Mouse (Mus musculus): ENCODE results near the gene Gda.

Gene Gda

DNA sequence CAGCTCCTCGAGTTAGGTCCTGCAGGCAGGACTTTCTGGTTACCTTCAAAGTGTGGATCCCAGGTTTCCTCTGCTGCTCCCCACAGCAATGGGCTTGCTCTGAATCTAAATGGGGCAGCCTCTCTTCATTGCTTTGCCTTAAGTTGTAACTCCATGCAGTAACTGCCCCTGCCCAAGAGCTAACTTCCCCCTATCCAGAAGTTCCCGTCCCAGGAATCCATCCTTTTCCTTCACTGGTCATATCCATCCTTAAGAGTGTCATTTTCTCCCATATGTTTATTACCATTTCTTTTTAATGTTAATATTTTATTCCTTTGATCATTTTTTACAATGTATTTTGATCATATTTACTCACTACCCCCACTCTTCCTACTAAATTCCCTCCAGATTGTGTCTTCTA is at the start of gene Gda:
TSS of gene Gda (minus strand) at position 101 of the 400 bp plus-strand sequence.
- DNase-seq (ENCODE audit: low spot score), result no peak

DNA sequence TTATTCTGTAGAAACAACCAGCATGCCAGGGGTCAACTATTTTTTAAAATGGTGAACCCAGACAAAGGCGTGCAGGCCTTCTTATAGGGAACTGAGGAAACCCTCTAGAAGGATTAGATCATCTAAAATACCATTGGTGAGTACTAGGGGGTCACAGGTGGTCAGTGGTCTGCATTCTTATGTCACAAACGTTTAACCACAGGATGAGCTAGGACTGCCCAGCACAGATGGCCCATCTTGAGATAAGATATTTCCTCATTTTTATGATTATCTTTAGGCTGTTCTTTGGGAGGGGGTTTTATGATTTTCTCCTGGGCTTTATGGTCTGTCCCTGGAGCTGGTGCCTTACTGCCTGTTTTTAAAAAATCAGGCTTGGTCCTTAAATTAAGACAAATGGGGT is 47.0 kb upstream of the Gda start:
- DNase-seq (ENCODE audit: low spot score), result no peak

GRCm38 (mm10) chr19:21510116-21510515 is 36.9 kb upstream of the Gda start:
- DNase-seq (ENCODE audit: low spot score), result peak; percentile 36

DNA sequence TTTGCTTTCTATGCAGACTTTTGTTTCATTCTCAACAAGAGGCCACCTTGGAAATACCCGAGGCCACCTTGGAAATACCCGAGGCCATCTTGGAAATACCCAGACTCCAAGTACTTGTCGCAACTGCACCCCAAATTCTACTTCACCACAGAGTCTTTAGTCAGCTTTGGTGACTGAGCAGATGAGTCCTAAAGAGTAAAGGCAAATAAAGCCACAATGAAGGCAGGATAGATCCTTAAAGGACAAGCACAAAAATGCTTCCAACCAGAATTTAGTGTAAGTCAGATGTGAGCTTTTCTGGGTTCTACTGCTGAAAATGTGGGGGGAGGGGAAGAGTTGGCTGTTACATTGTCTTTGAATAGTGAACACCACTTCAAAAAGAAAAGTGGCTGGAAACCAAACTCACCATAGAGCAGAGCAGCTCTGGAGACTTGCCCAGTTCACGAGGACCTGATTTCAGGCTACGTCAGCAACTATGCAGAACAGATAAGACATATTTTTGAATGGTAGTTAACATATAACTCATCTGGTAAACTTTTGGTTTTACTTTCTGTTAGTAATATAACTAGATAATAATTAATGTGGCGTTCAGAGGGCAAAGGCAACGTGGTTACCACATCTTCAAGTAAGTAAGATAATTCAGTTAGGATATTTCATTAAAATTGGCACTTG is 34.5 kb upstream of the Gda start:
- no peak for DNase-seq (ENCODE audit: low spot score)

DNA sequence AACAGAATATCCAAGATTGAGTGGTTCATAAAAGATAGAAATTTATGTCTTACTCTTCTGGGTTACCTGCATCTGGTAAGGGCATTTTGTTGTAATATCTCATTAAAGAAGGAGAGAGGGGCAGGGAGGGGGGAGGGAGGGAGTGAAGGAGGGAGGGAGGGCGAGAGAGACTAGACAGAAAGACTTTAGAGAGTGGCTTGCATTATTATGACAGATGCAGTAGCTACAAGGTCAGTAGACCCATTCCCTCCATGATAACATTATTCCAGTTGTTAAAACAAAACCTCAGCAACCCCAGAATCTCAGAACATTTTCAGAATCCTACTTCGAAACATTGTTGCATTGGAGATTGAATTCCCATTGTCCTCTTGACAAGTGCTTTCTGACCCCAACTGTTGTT is 33.9 kb upstream of the Gda start:
- no peak for DNase-seq (ENCODE audit: low spot score)

DNA sequence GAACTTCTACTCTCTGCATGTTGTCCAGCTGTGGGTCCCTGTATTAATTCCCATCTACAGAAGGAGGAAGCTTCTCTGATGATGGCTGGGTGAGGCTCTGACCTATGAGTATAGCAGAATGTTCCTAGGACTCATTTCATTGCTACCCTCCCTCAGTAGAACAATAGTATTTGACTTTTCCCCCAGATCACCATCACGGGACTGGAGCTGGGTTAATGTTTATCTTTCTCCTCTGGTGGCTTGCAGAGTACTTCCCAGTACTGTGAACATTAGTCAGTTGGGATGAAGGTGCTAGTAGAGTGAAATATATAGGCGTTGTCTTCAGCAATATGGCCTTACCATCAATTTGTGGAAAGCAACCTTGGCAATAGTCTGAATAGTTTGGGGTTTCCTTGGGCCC is 31.5 kb upstream of the Gda start:
- no peak for DNase-seq (ENCODE audit: low spot score)

DNA sequence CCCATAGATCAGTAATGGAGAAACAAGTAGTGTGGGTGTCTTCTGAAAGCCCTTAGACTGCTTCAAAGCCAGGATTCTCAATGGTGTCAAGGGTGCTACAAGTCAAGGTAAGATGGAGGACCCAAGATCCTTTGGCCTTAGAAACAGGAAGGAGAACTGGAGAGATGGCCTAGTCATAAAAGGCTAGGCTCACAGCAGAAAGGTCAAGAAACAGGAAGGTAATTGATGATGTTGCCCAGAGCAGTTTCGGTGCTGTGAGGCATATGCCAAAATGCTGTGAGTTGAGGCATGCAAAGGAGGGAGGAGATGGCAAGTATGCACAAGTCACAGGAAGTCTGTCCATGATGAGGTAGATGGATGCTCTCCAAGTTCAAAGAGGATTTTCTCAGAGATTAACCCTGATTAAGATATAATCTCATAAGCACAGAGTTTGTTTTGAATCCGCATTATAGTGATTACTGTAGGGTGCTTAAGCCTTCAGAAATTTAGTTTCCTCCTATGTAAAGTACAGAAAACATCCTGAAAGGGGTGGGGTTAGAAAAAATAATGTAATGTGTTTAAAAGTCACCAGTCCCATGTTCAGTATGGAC is 26.2 kb upstream of the Gda start:
- DNase-seq (ENCODE audit: low spot score), result no peak

GRCm38 (mm10) chr19:21495817-21496216 is 22.6 kb upstream of the Gda start:
- DNase-seq (ENCODE audit: low spot score), result no peak

DNA sequence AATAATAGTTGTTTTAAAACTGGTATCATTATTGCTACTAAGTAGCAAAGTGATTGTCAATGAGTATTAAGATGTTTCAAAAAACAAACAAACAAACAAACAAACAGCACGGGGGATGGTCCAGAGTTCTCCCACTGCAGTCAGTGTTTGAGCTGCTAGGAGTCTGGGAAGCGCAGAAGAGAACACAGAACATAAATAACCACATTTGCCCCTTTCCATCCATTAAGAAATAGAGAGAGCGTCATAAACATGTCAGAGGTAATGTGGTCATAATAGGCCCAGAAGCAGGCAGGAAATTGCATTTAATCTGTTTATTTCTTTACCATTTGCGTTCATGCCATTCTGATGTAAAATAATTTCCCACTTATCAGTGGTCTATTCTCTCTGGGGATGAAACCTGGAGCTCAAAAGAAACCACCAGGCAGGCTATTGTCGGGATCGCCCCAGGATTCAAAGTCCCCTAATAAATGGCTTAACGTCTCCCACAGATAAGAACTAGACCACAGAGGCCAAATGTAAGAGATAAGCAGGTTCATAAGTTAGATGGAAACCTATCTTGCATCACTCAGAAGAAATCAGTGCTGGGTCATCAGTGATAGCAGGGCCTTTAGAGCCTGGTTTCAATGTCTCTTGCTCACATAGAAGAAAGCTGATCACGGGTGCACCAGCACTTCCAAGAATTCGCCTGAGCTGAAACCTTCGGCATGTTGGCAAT is 20.7 kb upstream of the Gda start:
- DNase-seq (ENCODE audit: low spot score), result no peak

DNA sequence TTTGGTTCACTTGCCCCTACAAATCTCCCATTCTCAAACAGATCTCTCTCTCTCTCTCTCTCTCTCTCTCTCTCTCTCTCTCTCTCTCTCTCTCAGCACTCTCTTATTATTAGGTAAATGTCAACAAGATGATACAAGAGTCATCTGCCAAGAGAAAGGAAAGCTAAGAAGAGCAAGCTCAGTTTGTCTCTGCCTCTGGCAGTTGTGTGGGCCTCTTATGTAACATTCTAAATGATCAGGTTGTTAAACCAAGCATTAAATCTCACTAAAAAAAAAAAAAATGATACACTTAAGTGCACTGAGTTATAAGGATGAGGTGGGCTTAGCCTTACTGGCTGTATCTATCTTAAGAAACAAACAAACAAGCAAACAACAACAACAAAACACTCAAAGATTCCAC is 18.1 kb upstream of the Gda start:
- DNase-seq (ENCODE audit: low spot score), result no peak

GRCm38 (mm10) chr19:21487124-21487944 is 14.1 kb upstream of the Gda start:
- no peak for DNase-seq (ENCODE audit: low spot score)

- DNase-seq (ENCODE audit: low spot score), result no peak
Measured at GRCm38 (mm10) chr19:21482096-21482495, 8.9 kb upstream of the Gda start.

DNA sequence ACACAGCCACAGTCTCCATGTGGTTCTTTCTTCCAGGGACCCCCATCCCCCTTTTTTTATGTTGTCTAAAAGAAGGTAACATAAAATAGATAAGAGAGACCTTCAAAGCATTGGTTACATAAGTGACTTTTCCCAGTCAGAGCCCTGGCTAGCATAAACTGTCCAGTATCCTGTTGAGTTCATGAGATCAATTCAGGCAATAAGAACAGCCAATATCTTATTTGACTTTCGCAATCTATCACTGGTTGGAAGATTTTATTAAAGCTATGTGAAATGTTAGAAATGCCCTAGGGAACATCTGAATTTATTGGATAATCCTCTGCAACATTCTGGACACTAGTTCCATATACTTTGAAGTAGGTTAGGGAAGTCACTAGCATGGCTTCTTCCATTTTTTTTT is 7.8 kb upstream of the Gda start:
- DNase-seq (ENCODE audit: low spot score), result no peak

- DNase-seq (ENCODE audit: low spot score), result no peak
Measured at GRCm38 (mm10) chr19:21480053-21480419, 6.8 kb upstream of the Gda start.

GRCm38 (mm10) chr19:21479183-21480052 is 6.2 kb upstream of the Gda start:
- DNase-seq (ENCODE audit: low spot score), result peak; percentile 31

DNA sequence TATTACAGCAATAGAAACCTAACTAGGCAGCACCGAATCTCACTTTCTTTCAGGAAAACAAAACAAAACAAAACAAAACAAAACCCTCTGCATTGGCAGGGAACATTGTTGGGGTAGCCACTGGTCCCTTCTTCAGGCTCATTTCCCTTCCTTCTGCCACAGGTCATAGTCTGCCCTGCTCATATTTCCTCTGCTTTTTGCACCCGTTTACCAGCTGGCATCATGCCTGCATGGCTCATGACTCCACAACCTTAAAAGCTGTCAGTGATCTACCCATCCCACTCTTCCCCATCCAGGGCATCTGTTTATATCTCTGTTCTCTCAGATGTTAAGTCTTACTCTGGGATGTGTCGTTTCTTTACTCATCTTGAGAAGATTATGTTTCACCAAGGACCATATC is 5.3 kb upstream of the Gda start:
- no peak for DNase-seq (ENCODE audit: low spot score)

GRCm38 (mm10) chr19:21477780-21478179 is 4.5 kb upstream of the Gda start:
- no peak for DNase-seq (ENCODE audit: low spot score)

DNA sequence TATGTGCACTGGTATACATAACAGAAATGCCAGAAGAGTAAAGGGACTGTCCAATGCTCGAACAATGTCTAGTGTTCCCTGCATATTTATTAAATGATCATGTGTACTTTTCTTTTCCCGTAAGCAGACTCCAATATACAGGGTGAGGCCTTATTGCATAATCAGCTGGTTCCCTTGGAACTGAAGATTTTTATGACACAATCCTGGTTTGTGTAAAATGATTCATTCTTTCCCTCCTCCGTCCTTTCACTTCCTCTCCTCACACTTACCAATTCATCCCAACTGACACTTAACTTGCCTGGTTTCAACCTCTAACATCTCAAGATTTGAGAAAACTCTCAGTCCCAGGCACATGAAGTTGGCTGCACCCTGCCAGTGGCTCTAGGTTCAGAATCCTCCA is 3.5 kb upstream of the Gda start:
- DNase-seq (ENCODE audit: low spot score), result no peak

DNA sequence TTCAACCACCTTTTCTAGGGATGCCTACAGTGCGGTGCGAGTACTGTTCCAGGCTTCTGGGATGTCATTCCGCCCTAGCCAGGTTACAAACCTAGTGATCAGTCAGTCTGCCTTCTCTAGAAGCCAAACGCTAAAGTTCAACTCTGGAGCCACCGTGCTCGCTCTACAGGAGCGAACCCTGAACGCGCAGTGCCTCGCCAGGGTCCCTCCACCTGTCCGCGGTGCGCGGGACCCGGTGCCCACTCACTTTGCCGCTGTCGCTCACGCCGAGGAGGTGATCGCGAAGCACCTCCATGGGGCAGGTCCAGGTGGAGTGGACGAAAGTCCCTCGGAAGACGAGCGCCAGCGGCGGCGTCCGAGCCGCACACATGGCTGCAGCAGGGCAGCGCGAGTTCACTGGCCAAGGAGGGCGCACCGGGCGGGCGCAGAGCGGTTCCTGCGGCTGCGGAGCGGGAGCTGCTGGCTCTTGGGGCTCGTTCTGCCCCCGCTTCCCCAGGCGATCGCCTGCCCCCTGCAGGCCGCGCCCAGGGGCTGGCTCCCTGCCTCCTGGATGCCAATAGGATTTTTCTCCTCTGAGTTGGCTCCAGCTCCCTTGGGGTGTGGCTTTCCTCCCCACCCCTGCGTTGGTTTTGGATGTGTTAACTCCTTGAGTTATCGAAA is 994 bp downstream of the Gda start:
- DNase-seq (ENCODE audit: low spot score), result peak; percentile 82

DNA sequence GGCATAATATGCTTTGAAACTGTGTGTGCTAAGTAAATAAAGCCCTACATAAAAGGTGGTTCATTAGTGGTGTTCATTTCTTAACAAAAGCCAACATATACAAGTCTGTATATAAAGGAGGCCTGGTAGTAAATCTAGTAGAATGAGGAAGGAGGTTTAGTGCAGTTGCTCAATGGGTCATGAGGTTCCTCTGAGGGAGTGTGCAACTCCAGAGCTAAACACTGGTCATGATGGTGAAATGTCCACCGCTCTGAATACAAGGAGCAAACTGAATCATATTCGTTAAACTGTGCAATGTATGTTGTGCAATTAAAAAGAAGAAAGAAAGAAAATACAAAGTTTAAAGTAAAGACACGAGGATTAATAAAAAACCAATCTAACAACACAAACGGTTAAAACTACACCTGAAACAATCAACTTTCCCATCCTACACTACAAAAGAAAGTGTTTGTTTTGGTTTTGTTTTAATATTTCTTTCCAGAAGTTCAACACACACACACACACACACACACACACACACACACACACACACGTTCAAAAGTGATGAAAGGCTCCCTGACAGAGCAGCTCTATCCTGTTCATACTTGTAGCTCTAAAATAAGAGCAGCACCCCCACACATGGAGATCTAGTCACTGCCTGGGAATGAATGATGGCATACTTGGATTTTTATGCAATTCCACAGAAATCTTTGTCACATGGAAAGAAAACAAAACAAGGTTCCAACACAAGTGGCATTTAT is 11.9 kb downstream of the Gda start:
- DNase-seq (ENCODE audit: low spot score), result no peak

Measured in layer of hippocampus, adult 11-12 months (tissue).